Mouse (Mus musculus) liver, adult 2 months (tissue): ENCODE results near the gene Pip5k1a. TPM values are rescaled to one million over a fixed set of nuclear protein-coding genes. Genes with fewer than 3 reads are reported as not detected.
"Not testable (repeated sequence)": the region's sequence is repeated elsewhere in the genome, so short reads cannot be mapped to it uniquely, and the experiment has no call there.

Source experiments
- DNase-seq: peaks from one replicate; pipeline ENCODE4 v3.0.0-alpha.2; 2011; ENCODE audit warnings: low read depth, low spot score; ENCODE audit errors: extremely low read depth
- H3K27ac ChIP-seq: fragments of 200-500 bp; replicated peaks from 2 replicates; pipeline ENCODE4 v1.5.1; 2012; ENCODE audit warnings: low read depth, mild to moderate bottlenecking, control low read depth, inconsistent platforms, low read length; ENCODE audit not compliant: insufficient read depth
- H3K27me3 ChIP-seq: fragments of 200-500 bp; 2 replicates; pipeline ENCODE4 v1.6.1; 2012; ENCODE audit warnings: mild to moderate bottlenecking, moderate library complexity, low read length, inconsistent platforms; ENCODE audit not compliant: control insufficient read depth, insufficient read depth
- H3K36me3 ChIP-seq: fragments of 200-500 bp; 2 replicates; pipeline ENCODE4 v1.6.1; 2012; ENCODE audit warnings: low read length, inconsistent platforms; ENCODE audit not compliant: control insufficient read depth, insufficient read depth
- H3K4me1 ChIP-seq: fragments of 200-500 bp; 2 replicates; pipeline ENCODE4 v1.6.1; 2011; ENCODE audit warnings: low read length; ENCODE audit not compliant: control insufficient read depth, insufficient read depth
- H3K4me3 ChIP-seq: fragments of 200-500 bp; 2 replicates; pipeline ENCODE4 v1.5.1; 2011; ENCODE audit warnings: low read depth, mild to moderate bottlenecking, control low read depth, low read length, moderate library complexity; ENCODE audit not compliant: insufficient read depth
- H3K79me2 ChIP-seq: fragments of 200-500 bp; 2 replicates; pipeline ENCODE4 v1.6.1; 2012; ENCODE audit warnings: inconsistent platforms, mild to moderate bottlenecking, low read length, moderate library complexity; ENCODE audit not compliant: control insufficient read depth, insufficient read depth
- H3K9ac ChIP-seq: fragments of 200-500 bp; 2 replicates; pipeline ENCODE4 v1.6.1; 2012; ENCODE audit warnings: low read depth, mild to moderate bottlenecking, control low read depth, inconsistent platforms, low read length
- CTCF ChIP-seq: fragments of 200-500 bp; IDR thresholded peaks from 2 replicates; pipeline ENCODE4 v1.5.1; 2011; ENCODE audit warnings: low read depth, low read length, control low read depth
- POLR2A ChIP-seq: fragments of 200-500 bp; IDR thresholded peaks from 2 replicates; pipeline ENCODE4 v1.6.1; 2011; ENCODE audit warnings: low read length, control low read depth; ENCODE audit not compliant: insufficient read depth; ENCODE audit errors: extremely low read depth
- WGBS: fragments of 180-500 bp; shearing (Covaris S2); methylation state at CpG from one replicate; pipeline ENCODE4 v1.1.7; 2018; 5-methylcytosine and 5-hydroxymethylcytosine counted together
- polyA plus RNA-seq: library from polyadenylated mRNA; depleted of rRNA; stranded (reverse); fragments of >200 nt; gene quantifications from 2 replicates; pipeline ENCODE4 v1.2.3, GENCODE M21; 2012
- total RNA-seq: library from RNA; depleted of rRNA; stranded (reverse); fragments of >200 nt; gene quantifications from 2 replicates; pipeline ENCODE4 v1.2.3, GENCODE M21; 2014

The Pip5k1a gene
- total and polyA plus RNA-seq, 2 experiments, result 4.5 to 6.7 TPM

GRCm38 (mm10) chr3:95041625-95042024, 65.1 kb downstream of the Pip5k1a start:
- peak overlapping the region; percentile 33; the same call in 1 of the 2 replicates for H3K27ac ChIP-seq
- peaks cover 19% of the 10 kb centered on the region; the same call in 1 of the 2 replicates for H3K79me2 ChIP-seq
- H3K4me3 ChIP-seq, result peak overlapping the region; percentile 82
- WGBS, result 2% methylated on average over 3 of the region's 3 CpGs
- peak; percentile 48 for DNase-seq
- peaks cover 5% of the 10 kb centered on the region for H3K4me1 ChIP-seq
- H3K27me3 ChIP-seq, result no peaks in the 10 kb centered on the region
- peak overlapping the region; percentile 66 for H3K9ac ChIP-seq
- H3K36me3 ChIP-seq, result peaks cover 7% of the 10 kb centered on the region; the same call in 1 of the 2 replicates
- TF ChIP-seq CTCF (no peak), POLR2A (no peak)

- Histone ChIP-seq H3K27me3 (no peaks in the 10 kb centered on the region), H3K79me2 (no peaks in the 10 kb centered on the region), H3K4me1 (peaks cover 2% of the 10 kb centered on the region), H3K27ac (no peak overlapping the region), H3K9ac (no peak overlapping the region), H3K4me3 (no peak overlapping the region), H3K36me3 (peaks cover 38% of the 10 kb centered on the region)
- TF ChIP-seq CTCF (no peak), POLR2A (no peak)
- 73% methylated on average over 3 of the region's 3 CpGs for WGBS
- DNase-seq, result no peak
Measured at GRCm38 (mm10) chr3:95029953-95030352, 76.8 kb downstream of the Pip5k1a start.

DNA sequence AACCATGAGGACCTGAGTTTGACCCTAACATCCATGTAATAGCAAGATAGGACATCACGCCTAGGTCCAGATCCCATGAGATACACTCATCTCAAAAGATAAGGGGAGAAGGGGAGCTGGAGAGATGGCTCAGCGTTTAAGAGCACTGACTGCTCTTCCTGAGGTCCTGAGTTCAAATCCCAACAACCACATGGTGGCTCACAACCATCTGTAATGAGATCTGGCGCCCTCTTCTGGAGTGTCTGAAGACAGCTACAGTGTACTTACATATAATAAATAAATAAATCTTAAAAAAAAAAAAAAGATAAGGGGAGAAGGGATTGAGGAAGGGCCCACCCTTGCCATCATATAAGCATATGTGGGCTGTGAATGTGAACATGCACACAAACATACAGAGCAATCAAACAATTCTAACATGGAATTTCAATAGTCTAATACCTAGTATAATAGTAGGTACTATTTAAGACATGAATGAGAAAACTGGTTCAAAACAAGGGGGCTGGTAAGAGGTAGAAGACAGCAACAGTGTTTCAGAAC, 77.4 kb downstream of the Pip5k1a start:
- not testable (repeated sequence) for H3K9ac ChIP-seq, H3K4me1 ChIP-seq, H3K4me3 ChIP-seq, DNase-seq, H3K79me2 ChIP-seq, H3K27me3 ChIP-seq, H3K27ac ChIP-seq
- peaks cover 32% of the 10 kb centered on the region for H3K36me3 ChIP-seq
- WGBS, result 73% methylated on average over 3 of the region's 3 CpGs

DNA sequence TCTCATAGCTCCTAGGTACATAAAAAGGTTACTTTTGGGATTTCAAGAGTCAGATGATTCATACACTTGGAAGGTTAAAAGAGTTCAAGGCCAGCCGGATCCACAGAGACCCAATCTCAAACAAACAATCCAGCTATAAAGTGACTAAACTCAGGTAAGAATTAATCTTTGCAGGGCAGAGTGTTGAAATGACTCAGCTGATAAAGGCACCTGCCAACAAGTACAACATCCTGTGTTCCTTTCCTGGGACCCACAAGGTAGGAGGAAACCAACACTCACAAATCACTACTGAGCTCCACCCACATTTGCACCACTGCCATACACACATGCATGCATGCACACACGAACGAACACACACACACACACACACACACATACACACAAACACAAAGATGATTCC, 78.1 kb downstream of the Pip5k1a start:
- peak; percentile 43 for DNase-seq
- 37% methylated on average over 3 of the region's 3 CpGs for WGBS
- Histone ChIP-seq H3K27me3 (no peaks in the 10 kb centered on the region), H3K79me2 (no peaks in the 10 kb centered on the region), H3K27ac (no peak overlapping the region), H3K9ac (no peak overlapping the region), H3K36me3 (peaks cover 27% of the 10 kb centered on the region; the same call in 1 of the 2 replicates), H3K4me1 (peaks cover 2% of the 10 kb centered on the region), H3K4me3 (no peak overlapping the region)
- TF ChIP-seq POLR2A, result no peak
- no peak for TF ChIP-seq CTCF

DNA sequence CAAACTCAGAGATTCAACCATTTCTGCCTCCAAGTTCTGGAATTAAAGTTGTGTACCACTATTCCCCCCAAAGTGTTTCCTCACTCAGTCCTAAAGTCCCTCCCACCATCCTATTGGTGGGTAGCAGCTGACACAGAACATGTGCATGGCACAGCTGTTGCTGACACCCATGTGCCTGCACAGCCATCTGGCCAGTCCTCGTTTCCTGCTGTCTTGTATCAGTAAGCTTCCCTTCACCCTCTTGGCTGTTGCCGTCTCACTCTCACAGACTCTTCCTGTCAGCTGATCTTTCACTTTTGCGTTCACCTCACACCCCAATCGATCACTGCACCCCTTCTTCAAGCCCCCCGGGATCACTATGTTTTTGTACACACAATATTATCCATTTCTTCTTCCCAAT, 79.0 kb downstream of the Pip5k1a start:
- Histone ChIP-seq H3K4me1 (peaks cover 2% of the 10 kb centered on the region), H3K79me2 (no peaks in the 10 kb centered on the region), H3K27ac (no peak overlapping the region), H3K9ac (no peak overlapping the region), H3K4me3 (no peak overlapping the region), H3K27me3 (no peaks in the 10 kb centered on the region), H3K36me3 (peaks cover 21% of the 10 kb centered on the region; the same call in 1 of the 2 replicates)
- TF ChIP-seq POLR2A (no peak), CTCF (no peak)
- WGBS, result 63% methylated on average over 5 of the region's 5 CpGs
- no peak for DNase-seq

DNA sequence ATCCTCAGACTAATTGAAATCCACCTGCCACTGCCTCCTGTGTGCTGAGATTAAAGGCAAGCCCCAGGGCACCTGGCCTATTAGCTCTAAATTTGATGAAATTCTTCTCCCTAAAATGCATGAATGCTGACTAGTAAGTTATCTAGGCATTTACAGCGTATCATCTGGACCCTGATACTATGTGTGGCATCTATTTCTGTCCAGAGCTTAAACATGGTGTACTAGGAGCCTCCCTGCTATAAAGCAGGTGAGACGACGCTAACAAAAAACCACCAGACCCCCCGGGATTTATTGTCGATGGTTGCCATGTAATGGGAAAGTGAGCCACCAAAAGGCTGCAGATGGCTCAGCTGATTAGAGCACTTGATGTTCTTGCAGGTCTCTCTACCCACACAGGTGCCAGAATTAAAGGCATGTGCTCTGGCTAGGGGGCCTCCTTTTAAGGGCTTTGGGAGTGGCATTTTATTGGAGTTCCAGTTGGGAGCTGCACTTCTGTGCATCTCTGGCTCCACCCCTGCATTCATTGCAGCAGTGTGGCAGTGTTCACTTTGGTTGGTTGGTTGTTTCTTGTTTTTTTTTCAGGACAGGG, 79.6 kb downstream of the Pip5k1a start:
- H3K79me2 ChIP-seq, result no peaks in the 10 kb centered on the region
- H3K4me3 ChIP-seq, result no peak overlapping the region
- H3K4me1 ChIP-seq, result peaks cover 2% of the 10 kb centered on the region
- no peak for DNase-seq
- no peaks in the 10 kb centered on the region for H3K27me3 ChIP-seq
- peaks cover 17% of the 10 kb centered on the region; the same call in 1 of the 2 replicates for H3K36me3 ChIP-seq
- TF ChIP-seq POLR2A, result no peak
- TF ChIP-seq CTCF, result no peak
- WGBS, result 79% methylated on average over 5 of the region's 5 CpGs
- H3K9ac ChIP-seq, result no peak overlapping the region
- no peak overlapping the region for H3K27ac ChIP-seq
